Mouse (Mus musculus) embryonic fibroblast, embryonic 13.5 days (primary cell): ENCODE measurements around the gene CK137956.

ENCODE experiments used
- CTCF ChIP-seq: IDR thresholded peaks from 2 replicates; pipeline ENCODE4 v1.5.1; 2011; ENCODE audit warnings: mild to moderate bottlenecking, control low read depth, low read length, moderate library complexity, borderline replicate concordance; ENCODE audit not compliant: insufficient read depth
- POLR2A ChIP-seq: IDR thresholded peaks from 2 replicates; pipeline ENCODE4 v1.6.1; 2011; ENCODE audit warnings: low read depth, mild to moderate bottlenecking, control low read depth, low read length, moderate library complexity

DNA sequence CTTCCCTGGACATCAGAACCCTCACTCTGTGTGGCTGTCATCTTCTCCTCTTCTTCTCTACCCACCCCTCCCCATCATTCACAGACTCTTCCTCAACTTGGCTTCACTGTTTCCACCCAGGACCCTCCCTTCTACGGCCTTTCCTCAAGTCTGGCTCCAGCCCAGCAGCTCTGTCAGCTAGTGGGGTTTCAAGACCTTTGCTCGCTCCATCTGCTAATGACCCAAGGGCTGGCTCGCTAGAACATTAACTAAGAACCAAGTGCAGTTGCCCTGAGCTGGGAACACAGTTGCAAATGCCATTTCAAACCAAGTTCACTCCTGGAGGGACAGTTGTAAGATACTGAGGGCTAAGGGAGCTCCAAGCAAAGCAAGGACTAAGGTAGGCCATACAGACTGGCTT, 28.5 kb upstream of the CK137956 start:
- no peak for TF ChIP-seq CTCF
- no peak for TF ChIP-seq POLR2A
